Mouse (Mus musculus) cortical plate, adult 2 months (tissue): ENCODE data around the gene Kcng3.

Experiments
- CTCF ChIP-seq: fragments of 200-500 bp; IDR thresholded peaks from 2 replicates; pipeline ENCODE4 v1.5.1; 2011; ENCODE audit warnings: mild to moderate bottlenecking, control low read depth, low read length; ENCODE audit not compliant: insufficient read depth; ENCODE audit errors: extremely low read depth
- POLR2A ChIP-seq: fragments of 200-500 bp; IDR thresholded peaks from 2 replicates; pipeline ENCODE4 v1.6.1; 2011; ENCODE audit warnings: mild to moderate bottlenecking, low read length, control low read depth; ENCODE audit not compliant: insufficient read depth; ENCODE audit errors: extremely low read depth

DNA sequence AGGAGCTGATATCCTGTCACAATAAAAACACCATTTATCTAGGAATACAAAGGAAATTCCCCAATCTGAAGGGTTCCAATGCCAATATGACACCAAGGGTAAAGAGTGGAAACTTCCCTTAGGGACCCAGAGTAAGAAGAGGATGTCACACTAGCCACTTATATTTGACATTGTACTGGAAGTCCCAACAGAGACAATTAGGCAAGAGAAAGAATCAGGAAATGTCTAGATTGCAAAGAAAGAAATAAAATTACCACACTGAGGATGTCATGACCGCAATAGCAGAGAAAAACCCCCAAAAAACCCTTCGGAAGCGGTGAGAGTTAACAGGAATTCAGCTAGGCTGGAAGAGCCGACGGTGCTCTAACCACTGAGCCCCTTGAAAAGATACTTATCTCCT, 51.0 kb downstream of the Kcng3 start:
- TF ChIP-seq CTCF (no peak), POLR2A (no peak)
